Mouse (Mus musculus): ENCODE measurements around the gene Casp8ap2.

DNA sequence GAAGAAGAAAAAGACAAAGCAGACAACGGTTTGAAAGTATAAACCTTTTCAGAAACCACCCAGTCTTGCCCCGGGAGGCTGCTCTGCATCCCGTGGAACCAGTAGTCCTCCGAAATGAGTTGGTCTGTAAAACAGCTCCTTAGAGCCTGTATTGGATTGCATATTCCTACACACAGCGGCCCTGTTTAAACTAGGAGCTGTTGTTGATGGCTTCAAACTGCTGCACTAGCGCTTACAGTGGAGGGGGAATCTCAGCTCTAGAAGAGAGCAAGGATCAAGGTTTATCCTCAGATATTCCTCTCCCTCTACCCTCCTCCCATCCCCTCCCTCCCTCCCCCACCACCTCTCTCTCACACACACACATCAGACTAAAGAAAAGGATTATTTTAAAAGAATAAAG, 31.1 kb upstream of the Casp8ap2 start:
- TF ChIP-seq POLR2A (IDR thresholded peaks at IDR 0.05; ENCODE audit: control insufficient read depth, low read depth, low read length) (no peak), CTCF (IDR thresholded peaks at IDR 0.05; ENCODE audit: control insufficient read depth, insufficient read depth, insufficient replicate concordance, low read depth, low read length) (no peak)
